Mouse (Mus musculus): ENCODE measurements around the gene Ssr4. TPM values are rescaled to one million over a fixed set of nuclear protein-coding genes. Genes with fewer than 3 reads are reported as not detected.

The Ssr4 gene
- total RNA-seq, 1 experiment from 2014 or later: 138 TPM

GRCm38 (mm10) chrX:73797511-73797910, 10.7 kb downstream of the Ssr4 start:
- ATAC-seq (replicated peaks; ENCODE audit: insufficient number of reproducible peaks, low FRiP score, low TSS enrichment, poor library complexity, severe bottlenecking): no peak

GRCm38 (mm10) chrX:73798502-73798901, 11.7 kb downstream of the Ssr4 start:
- ATAC-seq (replicated peaks; ENCODE audit: insufficient number of reproducible peaks, low FRiP score, low TSS enrichment, poor library complexity, severe bottlenecking): peak; percentile 89

DNA sequence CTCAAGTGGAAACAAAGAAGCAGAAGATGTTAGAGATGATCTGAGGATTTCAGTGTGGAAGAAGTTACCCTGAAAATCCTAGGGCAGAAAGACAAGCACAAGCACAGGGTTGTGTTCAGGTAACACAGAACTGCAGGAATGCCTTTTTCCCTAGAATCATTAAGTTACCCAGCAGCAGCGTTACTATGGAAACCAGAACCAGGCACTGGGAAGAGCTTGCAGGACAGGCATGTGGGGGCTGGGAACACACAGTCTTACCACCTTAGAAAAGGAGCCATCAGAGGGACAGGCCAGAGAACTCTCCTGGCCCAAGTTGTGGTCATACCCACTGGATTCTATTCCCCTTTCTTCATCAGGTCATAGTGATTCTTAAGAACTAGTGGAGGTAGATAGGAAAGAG, 19.0 kb downstream of the Ssr4 start:
- ATAC-seq (replicated peaks; ENCODE audit: insufficient number of reproducible peaks, low FRiP score, low TSS enrichment, poor library complexity, severe bottlenecking): no peak

GRCm38 (mm10) chrX:73815072-73815471, 28.2 kb downstream of the Ssr4 start:
- ATAC-seq (replicated peaks; ENCODE audit: insufficient number of reproducible peaks, low FRiP score, low TSS enrichment, poor library complexity, severe bottlenecking): no peak

- ATAC-seq (replicated peaks; ENCODE audit: insufficient number of reproducible peaks, low FRiP score, low TSS enrichment, poor library complexity, severe bottlenecking): no peak
Measured at GRCm38 (mm10) chrX:73816596-73817314, 29.9 kb downstream of the Ssr4 start.

DNA sequence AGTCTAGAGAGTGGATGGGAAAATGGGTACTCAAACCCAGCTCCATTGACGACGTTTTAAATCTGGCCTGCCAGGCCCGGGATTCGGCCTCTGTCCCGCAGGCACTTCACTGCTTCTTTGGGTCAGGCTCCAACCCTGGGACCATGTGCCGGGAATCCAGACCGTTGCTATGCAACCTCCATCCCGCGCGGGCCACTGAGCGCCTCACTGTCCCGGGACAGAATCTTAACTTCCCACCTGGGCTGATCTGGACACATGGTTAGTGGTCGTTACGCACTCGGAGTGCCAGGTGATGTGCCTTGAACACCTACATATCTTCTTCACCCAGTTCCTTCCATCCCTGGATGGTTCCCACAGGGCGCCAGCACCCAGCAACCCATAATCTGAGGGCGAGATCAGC, 36.9 kb downstream of the Ssr4 start:
- ATAC-seq (replicated peaks; ENCODE audit: insufficient number of reproducible peaks, low FRiP score, low TSS enrichment, poor library complexity, severe bottlenecking): no peak

DNA sequence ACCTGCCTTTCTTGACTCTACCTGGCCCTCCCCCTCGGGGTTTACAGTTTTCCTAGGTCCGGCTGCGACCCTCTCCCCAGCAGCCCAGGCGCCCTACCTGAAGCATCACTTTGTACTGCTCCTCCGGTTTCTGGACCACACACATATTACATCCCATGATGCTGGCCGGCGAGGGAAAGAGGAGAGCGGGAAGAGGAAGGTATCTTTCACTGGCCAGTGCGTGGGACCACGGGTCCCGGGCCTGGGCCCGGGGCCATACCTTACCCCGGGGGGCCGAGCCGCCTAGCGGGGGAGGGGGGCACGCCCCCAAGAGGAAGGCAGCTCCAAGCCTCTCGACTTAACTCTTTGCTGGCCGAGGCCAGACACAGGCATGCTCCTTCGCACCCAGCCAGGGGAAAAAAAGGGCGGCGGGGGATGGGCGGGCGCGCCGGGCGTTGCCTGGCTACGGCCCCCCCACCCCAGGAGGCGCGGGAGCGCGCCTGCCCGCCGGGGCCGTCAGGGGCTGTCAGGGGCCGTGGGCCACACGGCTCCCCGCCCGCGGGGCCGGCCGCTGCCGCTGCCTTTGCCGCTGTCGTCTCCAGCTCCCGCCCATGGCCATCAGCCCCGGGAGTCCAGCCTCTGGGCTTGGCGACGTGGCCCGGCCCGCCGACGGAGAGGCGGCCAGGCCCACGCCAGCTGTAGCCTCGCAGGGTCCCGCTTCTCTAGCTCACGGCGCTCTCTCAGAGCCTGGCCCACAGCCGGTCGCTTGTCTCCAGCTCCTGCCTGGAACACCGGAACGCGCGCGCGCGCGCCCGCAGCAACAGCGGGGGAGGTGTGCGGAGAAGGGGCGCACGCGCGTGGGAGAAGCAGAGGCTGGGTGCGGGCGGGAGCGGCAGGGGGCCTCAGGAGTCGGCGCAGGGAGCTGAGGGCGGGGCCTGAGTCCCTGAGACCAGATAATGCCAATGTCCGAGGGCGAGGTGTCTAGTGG, 37.6 kb downstream of the Ssr4 start, which contains the start of gene Pdzd4:
Gene Pdzd4 (minus strand): TSS at position 785 of the 967 bp plus-strand sequence.
- no peak for ATAC-seq (replicated peaks; ENCODE audit: insufficient number of reproducible peaks, low FRiP score, low TSS enrichment, poor library complexity, severe bottlenecking)

DNA sequence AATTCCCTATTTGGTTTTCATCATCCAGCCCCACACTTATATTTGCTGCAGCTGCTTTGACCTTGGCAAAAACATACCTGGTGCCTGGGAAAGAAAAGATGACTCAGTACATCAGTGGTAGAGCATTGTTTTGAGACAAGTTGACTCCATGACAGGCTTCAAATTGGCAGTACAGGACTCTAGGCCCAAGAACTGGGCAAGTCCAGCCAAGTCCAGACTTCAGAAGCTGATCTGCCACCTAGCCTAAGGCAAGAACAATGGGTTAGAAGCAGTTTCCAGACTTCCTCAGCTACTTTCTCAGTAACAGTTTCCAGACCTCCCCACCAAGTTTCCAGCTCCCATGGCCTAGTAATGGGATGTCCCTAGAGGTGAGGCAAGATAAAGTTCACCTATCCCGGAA, 48.9 kb downstream of the Ssr4 start:
- ATAC-seq (replicated peaks; ENCODE audit: insufficient number of reproducible peaks, low FRiP score, low TSS enrichment, poor library complexity, severe bottlenecking): no peak

- ATAC-seq (replicated peaks; ENCODE audit: insufficient number of reproducible peaks, low FRiP score, low TSS enrichment, poor library complexity, severe bottlenecking): no peak
Measured at GRCm38 (mm10) chrX:73836691-73837090, 49.9 kb downstream of the Ssr4 start.

Other genes starting within 250 kb of the Ssr4 start
- gene Dusp9, start 147.6 kb upstream of the Ssr4 start, total RNA-seq (2017): not detected in 3 replicates
- 0.97 TPM in 1 of 3 replicates, not detected in the others for gene Pnck, start 126.9 kb upstream of the Ssr4 start, total RNA-seq (2017)
- gene Slc6a8, start 113.9 kb upstream of the Ssr4 start, total RNA-seq (2017): 0.49 TPM in 1 of 3 replicates, not detected in the others
- gene Bcap31, start 70.9 kb upstream of the Ssr4 start, total RNA-seq (2017): 223 to 253 TPM (median 241 TPM) in 3 replicates
- gene Abcd1, start 70.4 kb upstream of the Ssr4 start, total RNA-seq (2017): 23.6 to 41.6 TPM (median 26.6 TPM) in 3 replicates
- 2.7 to 6.1 TPM (median 3.9 TPM) in 3 replicates for gene Plxnb3, start 29.9 kb upstream of the Ssr4 start, total RNA-seq (2017)
- 12.0 to 20.5 TPM (median 19.1 TPM) in 3 replicates for gene Srpk3, start 12.6 kb upstream of the Ssr4 start, total RNA-seq (2017)
- gene Idh3g, start 131 bp upstream of the Ssr4 start, total RNA-seq (2017): 95.4 to 128 TPM (median 113 TPM) in 3 replicates
- gene Pdzd4, start 37.9 kb downstream of the Ssr4 start, total RNA-seq (2017): 0.68 to 2.9 TPM (median 1.9 TPM) in 3 replicates
- gene Avpr2, start 105.1 kb downstream of the Ssr4 start, total RNA-seq (2017): 0.96 to 1.9 TPM (median 1.3 TPM) in 3 replicates
- 59.8 to 83.7 TPM (median 81.0 TPM) in 3 replicates for gene L1cam, start 109.1 kb downstream of the Ssr4 start, total RNA-seq (2017)
- 164 to 232 TPM (median 166 TPM) in 3 replicates for gene Arhgap4, start 134.8 kb downstream of the Ssr4 start, total RNA-seq (2017)
- 32.0 to 50.3 TPM (median 42.9 TPM) in 3 replicates for gene Naa10, start 134.9 kb downstream of the Ssr4 start, total RNA-seq (2017)
- gene Renbp, start 143.8 kb downstream of the Ssr4 start, total RNA-seq (2017): 15.9 to 27.6 TPM (median 20.8 TPM) in 3 replicates
- 21.4 to 45.9 TPM (median 24.5 TPM) in 3 replicates for gene Hcfc1, start 179.3 kb downstream of the Ssr4 start, total RNA-seq (2017)
- 44.2 to 65.0 TPM (median 58.3 TPM) in 3 replicates for gene Irak1, start 236.9 kb downstream of the Ssr4 start, total RNA-seq (2017)